Mouse (Mus musculus) layer of hippocampus, adult 9-10 months (tissue): ENCODE data around the gene Lexm.

Experiments used
- DNase-seq: peaks from one replicate; pipeline ENCODE4 v3.0.0; 2022; ENCODE audit warnings: low spot score

The Lexm gene

DNA sequence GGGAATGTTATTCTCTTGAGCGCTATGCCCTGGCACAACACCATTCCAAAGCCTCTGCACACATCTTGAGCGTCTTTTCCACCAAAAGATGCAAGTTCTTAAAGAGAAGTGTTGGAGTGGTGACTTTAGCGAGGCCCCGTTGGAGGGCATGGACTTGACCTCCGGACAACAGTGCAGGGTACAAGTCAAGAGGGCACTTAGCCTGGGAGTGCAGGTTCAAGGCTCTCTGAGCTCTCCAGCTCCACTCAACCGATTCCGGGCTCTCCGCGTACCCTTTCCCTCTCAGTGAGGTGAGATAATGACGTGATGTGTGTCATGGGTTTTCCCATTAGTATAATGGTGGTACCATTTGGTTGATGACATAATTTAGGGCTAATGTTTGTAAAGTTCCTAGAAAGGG, 7.2 kb upstream of the Lexm start:
- no peak for DNase-seq

DNA sequence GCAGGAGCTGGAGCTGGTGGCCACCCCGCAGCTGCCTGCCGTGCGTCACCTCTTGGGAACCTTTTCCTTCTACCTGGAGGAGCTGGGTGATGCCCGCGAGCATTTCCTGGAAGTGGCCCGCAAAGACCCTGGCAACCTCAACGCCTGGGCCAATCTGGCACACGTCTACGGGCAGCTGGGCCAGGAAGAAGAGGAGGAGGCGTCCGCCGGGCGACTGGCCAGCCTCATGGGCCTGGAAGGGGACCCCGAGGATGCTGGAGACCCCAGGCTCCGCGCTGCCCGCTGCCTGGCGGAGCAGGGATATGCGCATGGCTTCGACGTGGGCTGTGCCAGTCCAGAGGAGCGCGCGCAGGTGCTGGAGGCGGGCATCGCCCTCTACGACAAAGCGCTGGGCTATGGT, 5.7 kb upstream of the Lexm start:
- DNase-seq = no peak

DNA sequence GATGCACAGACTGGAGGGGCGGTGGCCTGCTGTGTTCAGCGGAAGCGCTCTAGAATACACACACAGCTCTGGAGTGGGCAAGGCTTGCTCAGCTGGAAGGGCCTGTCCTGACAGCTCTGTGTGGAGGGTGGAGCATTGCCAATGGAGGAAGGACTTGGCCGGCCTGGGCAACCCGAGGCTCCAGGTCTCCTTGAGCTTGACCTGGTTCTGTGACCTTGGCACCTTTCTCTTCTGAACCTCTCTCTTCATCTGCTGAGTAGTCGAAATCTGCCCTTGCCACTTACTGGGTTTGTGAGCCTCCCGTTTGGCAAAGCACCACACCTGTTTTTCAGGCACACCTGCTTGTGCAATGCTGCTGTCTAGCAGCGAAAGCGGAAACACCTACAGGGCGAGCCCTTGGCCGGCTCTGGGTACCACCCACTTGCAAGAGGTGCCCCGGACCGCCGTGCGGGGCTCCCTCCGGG, 5.0 kb upstream of the Lexm start, which contains the start of gene Ttc22:
Gene Ttc22 (plus strand): TSS at position 403 of the 464 bp plus-strand sequence.
- DNase-seq = no peak

DNA sequence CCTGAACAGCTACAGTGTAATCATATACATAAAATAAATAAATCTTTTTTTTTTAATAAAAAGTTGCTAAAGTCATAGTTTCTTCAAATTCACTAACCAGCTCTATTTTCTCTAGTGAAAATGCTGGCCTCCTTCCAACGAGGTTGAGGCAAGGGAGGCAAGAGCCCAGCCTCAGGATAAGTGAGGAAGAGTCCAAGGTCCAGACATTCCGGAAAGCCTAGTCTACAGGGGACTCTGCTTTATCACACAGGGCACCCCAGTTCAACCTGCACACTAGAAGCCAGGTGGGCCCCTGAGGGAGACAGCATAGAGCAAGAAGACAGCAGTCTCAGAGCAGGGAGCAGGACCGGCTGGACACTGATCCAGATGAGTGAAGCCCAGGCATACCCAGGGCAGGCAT, 4.4 kb upstream of the Lexm start:
- DNase-seq = no peak

DNA sequence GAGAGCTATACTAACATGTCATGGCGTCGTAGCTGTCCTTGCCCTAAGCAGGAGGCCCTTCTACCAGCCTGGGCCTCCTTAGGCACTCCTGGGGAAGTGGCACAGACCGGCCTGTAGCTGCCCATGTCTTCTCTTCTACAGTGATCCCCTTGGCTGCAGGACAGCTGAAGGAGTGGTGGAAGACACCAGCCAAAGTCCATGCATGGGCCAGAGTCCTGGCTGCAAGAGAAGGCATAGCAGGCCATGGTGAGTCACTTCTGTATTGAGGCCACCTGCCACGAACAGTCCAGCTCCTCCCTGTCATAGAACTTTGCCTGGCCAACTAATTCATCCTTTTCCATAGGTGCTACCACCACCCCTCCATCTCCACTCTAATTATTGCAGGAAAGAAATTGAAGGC, 1.9 kb upstream of the Lexm start:
- no peak for DNase-seq

DNA sequence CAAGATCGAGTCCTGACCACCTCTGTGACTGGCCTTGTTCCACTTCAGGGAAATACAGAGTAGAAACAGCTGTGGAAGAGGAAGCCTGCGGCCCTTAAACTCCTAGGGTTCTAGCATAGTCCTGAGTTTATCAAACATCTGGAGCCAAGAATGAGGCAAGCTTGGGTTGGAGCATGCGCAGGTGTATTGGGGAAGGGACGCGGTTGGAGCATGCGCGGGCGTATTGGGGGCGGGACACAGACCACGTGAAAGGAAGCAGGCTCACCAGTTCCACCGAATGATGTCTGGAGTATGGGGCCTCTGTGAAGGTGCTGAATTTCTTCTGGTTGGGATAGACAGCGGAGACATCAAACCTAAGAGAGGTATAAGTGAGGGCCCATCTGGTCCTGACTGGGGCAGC, 1.4 kb downstream of the Lexm start:
- DNase-seq = no peak

DNA sequence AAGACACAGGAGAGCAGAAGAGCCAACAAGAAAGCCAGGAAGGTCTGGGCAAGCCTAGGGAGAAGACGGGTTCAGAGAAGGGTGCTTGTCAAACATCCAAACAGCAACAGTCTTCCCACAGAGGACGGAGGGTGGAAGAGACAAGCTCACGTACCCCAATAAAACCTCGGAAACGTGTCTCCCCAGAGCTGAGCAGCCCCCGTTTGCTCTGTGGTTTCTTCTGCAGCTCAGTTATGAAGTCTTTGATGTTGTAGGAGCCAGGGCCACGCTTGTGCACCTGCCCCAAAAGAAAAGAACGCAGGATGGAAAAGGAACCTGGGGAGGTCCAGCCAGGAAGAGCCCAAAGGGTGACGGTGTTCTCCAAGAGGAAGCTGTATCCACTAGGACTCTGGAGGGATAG, 2.2 kb downstream of the Lexm start:
- DNase-seq = no peak

DNA sequence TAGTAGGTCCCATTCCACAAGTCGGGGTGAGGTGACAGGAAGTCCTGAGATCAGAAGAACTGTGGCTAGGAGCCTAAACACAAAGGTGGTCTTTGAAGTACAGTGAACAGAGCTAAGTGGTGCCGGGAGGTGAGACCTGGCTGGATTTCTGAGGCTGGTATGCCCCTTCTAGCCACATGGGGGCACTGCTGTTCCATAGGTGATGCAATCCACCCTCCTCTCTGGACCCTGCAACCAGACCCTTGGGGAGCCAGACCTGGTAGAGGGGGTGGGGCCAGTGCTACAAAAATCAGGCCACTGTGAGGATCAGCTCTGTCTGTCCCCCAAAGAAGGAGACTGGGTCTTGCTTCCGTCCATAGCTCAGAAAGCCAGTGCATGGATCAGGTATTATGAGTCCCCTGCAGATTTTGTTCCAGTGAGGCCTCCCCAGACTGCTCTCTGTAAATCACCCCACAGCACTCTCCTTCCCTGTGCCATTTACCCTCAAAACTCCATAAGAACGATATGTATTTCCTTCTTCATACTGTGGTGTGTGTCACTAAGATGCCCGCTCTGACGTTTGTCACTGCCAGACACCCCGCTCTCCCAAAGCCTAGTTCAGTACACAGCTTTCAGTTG, 2.8 kb downstream of the Lexm start:
- DNase-seq = peak; percentile 71

DNA sequence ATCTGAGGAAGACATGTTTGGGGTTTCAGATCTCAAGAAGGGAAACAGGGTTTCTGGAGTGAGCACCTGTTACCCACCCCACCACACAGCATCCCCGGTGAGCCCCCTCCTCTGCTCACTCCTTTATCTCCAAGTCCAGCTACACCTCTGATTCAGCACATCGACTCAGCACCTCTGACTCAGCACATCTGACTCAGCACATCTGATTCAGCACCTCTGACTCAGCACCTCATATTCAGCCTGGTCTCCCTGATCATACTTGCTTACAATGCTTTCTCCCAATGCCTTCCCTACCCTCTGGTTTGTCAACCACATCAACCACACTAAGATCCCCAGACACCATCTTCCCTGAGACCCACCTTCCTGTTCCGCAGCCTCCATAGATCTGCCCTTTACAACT, 3.5 kb downstream of the Lexm start:
- no peak for DNase-seq

DNA sequence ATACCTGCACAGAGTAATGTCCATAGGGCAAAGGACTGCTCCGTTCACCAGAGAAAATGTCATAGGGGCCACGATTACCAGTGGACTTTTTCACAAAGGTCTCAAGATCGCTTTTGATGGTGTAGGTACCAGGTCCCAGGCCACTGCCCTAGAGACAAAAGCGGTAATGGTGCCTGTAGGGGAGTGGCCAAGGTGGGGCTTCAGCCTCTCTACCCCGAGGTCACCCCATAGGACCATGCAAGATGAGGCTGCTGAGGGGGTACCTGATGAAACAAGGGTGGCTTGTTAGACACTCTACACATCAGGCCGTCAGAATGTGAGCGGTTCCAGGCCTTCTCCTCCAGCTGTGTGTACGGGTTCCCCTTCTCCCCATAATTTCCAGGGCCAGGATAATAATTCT, 3.9 kb downstream of the Lexm start:
- no peak for DNase-seq

DNA sequence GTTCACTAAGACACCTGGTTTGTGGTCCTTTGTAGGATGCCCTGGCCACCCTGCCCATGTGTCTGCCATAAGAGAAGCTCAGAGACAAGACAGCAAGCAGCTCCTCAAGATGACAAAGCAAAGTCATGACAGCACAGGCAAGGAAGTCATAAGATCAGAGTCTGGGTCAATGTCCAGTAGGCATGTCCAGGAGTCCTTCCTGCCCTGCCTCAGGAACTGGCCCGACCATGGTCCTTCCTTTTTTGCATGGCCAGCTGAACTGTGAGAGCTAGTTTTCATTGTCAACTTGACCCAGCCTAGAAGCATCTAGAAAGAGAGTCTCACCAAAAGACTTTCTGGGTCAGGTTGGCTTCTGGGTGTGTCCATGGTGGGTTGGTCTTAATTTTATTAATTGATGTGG, 9.1 kb downstream of the Lexm start:
- DNase-seq = no peak

DNA sequence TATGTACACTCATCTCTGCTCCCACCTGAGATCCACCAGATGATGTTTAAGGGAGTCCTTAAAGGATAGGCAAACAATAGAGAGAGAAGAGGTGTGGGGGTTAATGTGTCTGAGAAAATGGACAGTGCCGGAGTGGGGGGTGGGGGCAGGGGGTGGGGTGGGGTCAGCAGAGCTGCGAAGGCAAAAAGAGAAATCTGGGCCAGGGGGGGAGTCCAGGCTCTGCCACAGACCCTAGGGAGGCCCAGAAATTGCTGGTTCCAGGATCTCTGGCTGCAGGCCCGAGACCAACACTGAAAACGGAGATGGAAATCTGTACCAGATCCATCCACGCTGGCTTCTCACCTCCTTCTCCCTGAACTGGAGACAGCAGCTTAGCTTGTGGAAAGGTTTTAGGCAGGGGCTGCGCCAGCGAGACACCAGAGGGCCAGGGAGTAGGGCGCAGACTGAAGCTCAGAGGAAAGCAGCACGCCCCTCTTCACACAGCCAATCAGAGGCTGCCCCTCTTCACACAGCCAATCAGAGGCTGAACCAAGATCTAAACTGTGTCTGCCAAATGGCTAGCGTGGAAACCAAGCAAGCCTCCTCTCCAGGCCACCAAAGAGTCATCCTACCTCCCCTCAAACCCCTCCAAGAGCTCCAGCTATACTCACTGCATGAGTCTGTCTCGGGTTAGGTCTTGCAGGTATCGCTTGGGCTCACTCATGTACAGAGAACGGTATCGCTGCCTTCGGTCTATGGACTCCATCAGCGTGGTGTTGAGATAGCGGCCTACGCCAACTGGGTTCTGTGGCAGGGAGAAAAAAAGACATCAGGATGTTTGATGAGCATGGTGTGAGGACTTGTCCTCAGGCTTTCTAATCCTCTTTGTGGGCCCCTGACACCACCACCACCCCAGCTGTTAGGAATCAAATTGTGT, 10.1 kb downstream of the Lexm start:
- no peak for DNase-seq

DNA sequence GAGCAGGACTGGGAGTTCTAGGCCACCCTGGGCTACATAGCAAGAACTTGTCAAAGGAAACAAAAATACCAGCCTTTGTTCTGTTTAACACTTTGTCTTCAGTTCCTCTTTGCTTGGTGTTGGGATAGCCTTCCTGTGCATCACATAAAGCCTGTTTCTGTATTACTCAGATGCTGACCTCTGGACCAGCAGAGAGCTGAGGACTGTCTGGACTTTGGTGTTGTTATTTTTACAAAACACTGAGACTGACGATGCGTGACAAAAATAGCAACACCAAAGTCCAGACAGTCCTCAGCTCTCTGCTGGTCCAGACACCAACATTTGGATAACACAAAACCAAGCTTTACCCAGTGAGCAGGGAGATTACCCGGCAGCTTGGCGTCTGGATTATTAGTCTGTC, 16.3 kb downstream of the Lexm start:
- no peak for DNase-seq

DNA sequence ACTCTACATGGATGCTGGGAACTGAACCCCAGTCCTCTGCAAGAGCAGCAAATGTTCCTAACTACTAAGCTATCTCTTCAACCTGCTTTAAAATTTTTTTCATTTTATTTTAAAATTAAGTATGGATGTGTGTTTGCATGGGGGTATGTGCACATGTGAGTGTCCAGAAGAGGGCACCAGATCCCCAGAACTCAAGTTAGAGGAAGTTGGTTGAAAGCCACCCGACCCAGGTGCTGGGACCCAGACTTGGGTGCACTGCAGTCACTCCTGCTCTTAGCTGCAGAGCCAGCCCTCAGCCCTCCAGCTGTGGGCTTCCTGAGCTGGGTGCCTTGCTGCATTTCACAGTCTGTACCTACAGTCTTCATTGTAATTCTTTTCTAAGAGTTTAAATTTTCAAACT, 17.6 kb downstream of the Lexm start:
- DNase-seq = no peak

DNA sequence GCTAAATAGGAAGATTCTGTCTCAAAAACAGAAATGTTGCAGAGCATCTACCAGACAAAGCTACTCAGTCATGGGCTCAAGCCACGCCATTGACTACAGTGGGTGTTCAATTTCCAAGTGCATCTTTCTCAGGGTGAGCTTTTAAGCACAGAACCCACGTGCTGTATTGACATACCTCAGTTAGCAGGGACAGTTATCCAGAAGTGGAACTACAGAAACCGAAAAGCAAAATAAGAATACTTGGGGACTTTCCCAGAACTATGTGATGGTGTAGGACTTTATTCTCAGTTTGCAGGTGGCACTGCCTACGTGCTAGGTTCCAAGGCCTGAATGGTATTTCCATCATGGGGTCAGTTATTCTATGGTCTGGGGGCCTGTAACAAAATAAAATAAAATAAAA, 19.3 kb downstream of the Lexm start:
- no peak for DNase-seq

DNA sequence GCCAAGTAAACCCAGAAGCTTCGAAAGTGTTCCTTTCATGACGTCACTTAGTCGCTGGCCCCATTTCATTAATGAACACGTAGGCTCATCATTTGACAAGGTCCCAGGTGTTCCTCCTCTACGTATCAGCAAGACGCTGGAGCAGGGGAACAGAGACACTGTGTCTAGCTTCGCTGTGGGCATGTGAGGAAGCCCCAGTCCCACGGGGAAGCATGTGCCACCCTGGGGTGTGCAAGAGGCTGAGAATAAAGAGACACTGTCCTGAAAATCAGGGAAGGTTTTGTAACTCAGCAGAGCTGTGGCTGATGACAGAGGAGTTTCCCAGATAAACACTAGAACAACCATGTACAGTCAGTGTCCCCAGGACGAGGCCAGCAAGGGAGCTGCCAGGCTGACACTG, 20.0 kb downstream of the Lexm start:
- DNase-seq = no peak

DNA sequence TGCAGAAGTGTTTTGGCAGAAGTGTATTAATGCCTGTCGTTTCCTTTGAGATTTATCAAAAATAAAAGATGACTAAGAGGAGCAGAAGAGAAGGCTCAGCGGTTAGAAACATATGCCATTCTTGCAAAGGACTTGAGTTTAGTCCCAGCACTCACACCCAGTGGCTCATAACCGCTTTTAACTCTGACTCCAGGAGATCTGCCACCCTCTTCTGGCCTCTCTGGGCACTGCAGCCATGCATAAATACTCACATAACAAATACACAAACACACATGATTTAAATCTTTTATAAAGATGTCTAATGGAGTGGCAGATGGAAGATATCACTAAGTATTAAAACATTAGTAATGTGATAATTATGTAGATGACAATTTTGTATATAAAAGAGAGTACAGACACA, 20.8 kb downstream of the Lexm start:
- DNase-seq = no peak

DNA sequence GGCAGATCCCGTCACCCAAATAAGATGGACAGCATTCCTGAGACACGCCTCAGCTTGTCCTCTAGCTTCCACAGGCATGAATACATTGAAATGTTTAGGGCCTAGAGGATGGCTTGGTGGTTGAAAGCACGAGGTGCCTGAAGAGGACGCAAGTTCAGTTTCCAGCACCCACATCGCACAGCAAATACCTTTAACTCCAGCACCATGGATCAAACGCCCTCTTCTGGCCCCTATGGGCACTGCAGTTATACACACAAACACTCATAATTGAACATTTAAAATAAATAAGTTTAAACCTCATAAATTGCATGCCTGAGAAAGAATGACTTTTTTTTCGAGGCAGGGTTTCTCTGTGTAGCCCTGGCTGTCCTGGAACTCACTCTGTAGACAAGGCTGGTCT, 23.4 kb downstream of the Lexm start:
- DNase-seq = no peak

DNA sequence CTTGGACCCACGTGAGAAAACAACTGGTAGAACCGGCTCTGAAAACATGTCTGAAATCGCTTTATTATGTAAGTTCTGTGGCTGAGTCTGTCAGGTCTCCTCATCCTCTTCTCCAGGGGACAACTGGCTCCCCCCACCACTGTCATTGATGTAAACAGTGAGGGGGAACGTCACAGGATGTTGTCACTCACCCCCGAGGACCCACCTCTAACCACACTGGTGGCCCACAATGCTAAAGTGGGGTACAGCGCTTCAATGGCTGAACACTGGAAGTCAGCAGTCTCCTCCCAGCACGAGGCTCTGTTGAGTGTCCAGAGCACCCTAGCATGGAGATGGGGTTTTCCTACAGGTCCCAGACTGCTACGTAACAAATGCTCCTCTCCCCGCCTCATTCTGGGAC, 26.2 kb downstream of the Lexm start:
- DNase-seq = no peak

DNA sequence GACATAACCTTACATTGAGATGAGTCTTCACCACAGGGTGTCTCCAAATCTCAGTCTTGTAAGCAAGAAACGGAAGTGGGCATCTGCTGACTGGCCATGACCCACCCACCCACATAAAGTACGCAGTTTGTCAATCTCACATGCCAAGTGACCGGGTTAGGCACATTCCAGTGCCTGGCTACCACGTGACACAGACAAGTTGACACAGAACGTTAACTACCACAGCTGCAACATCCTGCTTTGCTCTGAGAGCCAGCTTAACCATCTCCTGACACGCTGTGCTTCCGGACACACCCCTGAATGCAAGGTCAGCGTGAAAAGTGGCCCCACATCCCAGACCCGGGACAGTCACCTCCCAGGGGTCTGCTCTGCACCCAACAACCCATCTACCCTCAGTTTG, 26.9 kb downstream of the Lexm start:
- DNase-seq = no peak

DNA sequence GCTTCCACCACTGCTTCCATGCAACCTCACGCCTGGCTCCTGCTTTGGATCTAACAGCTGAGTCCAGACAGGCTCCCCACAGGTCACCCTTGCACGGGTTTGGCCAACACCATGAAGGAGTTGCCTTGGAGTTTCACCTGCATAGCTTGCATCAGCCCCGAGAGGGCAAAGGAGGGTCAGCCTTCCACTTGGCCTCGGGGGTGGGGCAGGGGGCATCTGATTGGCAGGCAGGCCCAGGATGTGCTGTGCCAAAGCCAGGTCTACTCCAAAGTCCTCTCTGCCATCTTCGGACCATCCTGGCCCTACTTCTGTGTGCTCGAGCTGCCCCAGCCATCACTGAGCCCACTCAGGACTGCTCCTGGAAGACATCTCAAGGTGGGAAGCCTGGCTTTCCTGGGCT, 30.0 kb downstream of the Lexm start:
- DNase-seq = no peak

DNA sequence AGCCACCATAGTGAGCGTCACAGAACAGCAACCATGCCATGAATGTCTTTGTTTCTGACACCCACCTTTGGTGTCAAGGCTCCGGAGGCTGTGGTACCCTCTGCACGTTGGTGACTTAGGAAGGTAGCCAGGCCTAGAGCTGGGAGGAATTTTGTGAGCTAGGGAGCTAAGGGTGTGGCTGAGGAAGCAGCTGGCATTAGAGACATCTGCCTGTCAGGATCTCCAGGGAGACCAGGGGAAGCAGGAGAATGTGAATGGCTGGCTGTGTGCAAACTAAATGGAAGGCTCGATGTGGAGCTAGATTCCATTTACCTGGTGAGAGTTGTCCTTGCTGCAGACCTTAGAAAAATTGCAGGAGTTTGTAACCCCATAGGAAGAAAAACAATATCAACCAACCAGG, 32.4 kb downstream of the Lexm start:
- DNase-seq = no peak

DNA sequence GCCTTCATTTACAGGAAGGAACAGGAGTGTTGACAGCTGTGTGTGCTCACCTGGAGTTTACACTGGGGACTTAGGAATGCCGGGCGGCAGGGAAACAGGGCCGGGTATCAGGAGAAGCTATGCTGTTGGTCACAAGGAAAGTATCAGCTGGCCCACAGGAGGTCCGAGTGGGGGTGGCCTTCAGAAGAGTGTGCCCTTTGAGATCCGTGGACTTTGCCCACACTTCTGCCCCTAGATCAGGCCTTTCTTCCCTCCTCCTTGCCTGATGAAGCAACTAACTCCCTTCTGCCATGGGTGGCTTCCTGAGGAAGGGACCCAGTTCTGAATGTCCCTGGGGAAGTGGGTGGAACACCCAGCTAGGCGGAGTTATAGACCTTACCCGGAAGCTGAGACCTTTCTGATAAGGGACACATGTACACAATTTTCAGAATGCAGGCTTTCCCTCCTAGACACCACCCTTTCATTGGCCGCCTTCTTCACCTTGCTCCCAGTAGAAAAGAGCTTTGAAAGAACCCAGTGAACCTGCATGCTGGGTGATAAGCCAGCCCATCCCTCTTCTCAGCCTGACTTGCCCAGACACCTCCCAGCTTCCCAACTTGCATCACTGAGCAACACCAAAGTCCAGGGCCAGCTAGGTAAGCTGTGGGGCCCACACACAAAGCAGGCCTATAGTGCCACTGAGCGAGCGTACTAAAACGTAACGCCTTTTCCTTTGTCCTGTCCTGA, 34.5 kb downstream of the Lexm start:
- no peak for DNase-seq
